Mouse (Mus musculus): ENCODE measurements at regions not wholly inside any gene's neighbourhood (a gene's known extent, or its start where the extent isn't known, plus 50 kb on each side); places are given as distances from the start of the nearest gene placed in this dataset.

DNA sequence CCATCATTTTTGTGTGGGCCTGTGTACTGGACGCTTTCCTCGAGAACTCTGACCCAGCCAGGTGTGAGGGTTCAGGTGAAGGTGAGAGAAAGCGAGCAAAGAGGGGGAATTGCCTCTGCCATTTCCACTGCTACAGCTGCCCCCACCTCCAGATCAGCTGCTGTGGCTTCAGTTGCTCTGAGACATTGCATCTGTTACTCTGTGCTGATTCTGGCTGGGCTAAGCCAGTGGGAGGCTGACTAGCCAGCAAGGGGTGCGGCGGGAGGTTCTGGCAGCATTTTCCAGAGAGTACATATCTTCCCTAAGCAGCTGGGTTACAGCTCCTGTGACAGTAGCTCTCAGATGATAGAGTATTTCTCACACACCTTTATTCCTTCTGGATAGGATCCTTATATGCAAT lies 712.7 kb upstream of the Cdh18 start:
- no peaks in the 10 kb centered on the region for H3K9me3 ChIP-seq
- no peak for ATAC-seq (replicated peaks)
- H3K4me1 ChIP-seq = no peaks in the 10 kb centered on the region
- 91% methylated on average over 5 of the region's 5 CpGs for WGBS
- H3K9ac ChIP-seq (replicated peaks) = no peak overlapping the region
- no peaks in the 10 kb centered on the region for H3K36me3 ChIP-seq
- no peaks in the 10 kb centered on the region for H3K27me3 ChIP-seq
- H3K4me2 ChIP-seq (replicated peaks) = no peak overlapping the region
- no peak overlapping the region for H3K4me3 ChIP-seq
- H3K27ac ChIP-seq (replicated peaks) = no peak overlapping the region

GRCm38 (mm10) chr15:21858540-21858939 lies 690.3 kb upstream of the Cdh18 start:
- Histone ChIP-seq H3K4me2 (replicated peaks) (no peak overlapping the region), H3K4me1 (no peaks in the 10 kb centered on the region), H3K9me3 (no peaks in the 10 kb centered on the region), H3K36me3 (no peaks in the 10 kb centered on the region), H3K4me3 (no peak overlapping the region), H3K27ac (replicated peaks) (no peak overlapping the region), H3K9ac (replicated peaks) (no peak overlapping the region), H3K27me3 (no peaks in the 10 kb centered on the region)
- ATAC-seq (replicated peaks) = no peak
- 46% methylated on average over 7 of the region's 7 CpGs for WGBS

- Histone ChIP-seq H3K9ac (replicated peaks) (no peak overlapping the region), H3K4me2 (replicated peaks) (no peak overlapping the region), H3K27ac (replicated peaks) (no peak overlapping the region), H3K4me1 (no peaks in the 10 kb centered on the region), H3K27me3 (no peaks in the 10 kb centered on the region), H3K36me3 (no peaks in the 10 kb centered on the region), H3K9me3 (no peaks in the 10 kb centered on the region), H3K4me3 (no peak overlapping the region)
- WGBS = 17% methylated on average over 2 of the region's 2 CpGs
- peak; percentile 64 for ATAC-seq (replicated peaks)
Observed at GRCm38 (mm10) chr15:21885181-21885580, 663.6 kb upstream of the Cdh18 start.
